Mouse (Mus musculus): ENCODE measurements around the gene Gramd1c. TPM values are rescaled to one million over a fixed set of nuclear protein-coding genes. Genes with fewer than 3 reads are reported as not detected.

The Gramd1c gene
- under 1 TPM; 0.70 to 0.78 TPM for total RNA-seq (2021)

DNA sequence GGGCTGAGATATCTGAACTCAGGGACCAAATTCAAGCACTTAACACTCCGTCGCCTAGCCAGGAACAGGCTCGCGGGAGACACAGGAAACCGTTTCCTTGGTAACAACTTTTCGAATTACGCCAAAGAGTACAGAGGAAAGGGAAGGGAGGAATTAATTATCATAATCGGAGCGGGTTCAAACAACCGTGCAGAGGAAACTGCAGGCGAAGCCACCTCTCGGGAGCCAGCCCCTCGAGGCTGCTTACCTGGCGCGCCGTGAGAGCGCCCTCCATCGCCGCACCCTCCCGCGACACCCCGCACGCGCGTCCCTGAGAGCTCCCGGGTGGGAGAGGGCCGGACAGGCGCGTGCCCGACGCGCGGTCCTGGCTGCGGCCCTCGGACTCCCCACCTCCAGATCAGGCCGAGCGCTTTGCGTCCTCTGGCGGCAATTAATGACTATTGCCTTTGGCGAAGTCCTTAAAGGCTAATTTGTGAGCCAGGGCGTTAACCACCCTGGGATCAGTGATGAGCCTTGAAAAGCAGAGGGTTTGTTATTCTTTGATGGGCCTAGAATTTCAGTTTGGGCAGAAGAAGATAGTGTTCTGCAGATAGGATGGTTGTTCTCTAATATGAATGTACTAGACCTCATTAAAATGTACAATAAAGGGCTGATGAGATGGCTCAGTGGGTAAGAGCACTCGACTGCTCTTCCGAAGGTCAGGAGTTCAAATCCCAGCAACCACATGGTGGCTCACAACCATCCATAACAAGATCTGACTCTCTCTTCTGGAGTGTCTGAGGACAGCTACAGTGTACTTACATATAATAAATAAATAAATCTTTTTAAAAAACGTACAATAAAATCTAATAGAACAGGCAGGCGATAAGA lies at the start of gene Gramd1c:
TSS of gene Gramd1c (minus strand) at position 321 of the 870 bp plus-strand sequence.
- DNase-seq, result peak; percentile 62 to 69
- intact Hi-C loops (cut with DNase I), result loop anchor here (5.0 to 10.0 kb wide), 2 partner anchors 176 to 1888 kb away; partner anchors contain the start of gene Ccdc191

DNA sequence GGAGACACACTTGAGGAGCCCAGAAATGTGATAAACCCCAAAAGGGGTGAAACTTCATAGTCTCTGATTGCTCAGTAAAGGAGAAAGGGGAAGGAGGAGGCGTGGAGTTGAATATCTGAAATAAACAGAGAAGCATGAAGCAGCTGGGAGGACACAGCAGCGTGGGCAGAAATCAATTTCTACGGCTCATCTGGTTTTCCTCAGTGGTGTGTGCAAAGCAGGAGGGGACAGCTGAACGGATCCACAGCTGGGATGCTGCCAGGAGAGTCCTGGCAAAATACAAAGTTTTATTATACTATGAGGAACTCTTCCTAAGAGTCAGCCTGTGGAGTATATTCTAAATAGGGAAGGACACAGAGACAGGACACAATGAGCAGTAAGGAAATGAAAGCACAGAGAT lies 45.9 kb upstream of the Gramd1c start:
- intact Hi-C loops (cut with DNase I), result no loop called here
- DNase-seq, result no peak

DNA sequence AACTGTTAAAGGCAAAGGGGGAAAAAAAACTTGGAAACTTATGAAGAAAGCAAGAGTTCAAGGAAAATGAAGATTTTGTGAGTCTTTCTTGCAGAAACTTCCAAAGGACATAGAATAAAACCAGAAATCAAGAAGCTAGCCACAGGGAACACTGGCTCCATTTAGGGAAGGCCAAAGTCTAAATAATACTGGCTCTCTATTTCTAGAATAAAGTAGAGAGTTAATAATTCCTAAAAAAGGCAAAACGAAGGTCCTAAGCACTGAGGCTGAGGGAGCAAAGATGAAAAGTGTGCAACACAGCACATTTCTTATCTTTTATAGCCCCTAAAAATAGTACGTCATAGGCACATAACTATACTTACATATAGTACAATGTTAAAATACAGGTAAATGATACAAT lies 42.1 kb upstream of the Gramd1c start:
- intact Hi-C loops (cut with DNase I), result no loop called here
- DNase-seq, result no peak

DNA sequence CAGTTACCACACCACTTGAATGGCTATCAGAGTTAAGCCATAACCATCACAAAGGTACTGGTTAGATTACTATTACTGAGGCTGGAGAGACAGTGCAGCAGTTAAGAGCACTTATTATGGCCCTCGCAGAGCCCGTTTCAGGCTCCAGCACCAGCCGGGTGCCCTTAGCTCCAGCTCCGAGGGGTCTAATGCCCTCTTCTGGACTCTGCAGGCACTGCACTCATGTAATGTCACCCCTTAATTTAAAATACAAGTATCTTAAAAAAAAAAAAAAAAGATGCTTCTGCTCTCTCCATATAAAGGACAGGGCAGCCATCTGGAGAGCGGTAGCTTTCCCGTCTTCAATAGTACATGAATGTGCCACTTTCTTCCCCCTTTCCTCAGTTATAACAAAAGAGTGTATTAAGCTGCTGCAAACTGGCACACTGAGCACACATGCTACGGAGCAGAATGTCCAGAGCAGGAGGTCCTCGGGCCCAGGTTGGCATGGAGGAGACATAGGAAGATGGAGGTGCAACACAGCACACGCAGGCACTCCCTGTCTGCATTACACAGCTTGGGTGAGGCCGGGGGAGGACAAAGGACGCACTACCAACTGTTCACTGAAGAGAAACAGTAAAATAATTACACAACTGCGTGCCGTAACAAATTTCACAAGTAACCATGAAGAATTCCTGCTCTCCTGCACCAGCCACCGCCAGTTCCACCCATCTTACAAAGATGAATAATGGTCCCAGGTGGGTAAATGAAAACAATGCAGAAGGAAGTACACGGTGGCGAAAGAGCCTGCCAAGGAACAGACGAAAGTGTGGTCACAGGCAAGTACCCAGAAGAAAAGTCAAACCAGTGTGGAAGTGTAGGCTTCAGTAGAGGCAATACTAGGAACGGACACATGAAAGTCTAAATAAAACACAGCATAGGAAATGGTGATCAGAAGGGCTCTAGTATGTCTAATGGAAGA lies 40.9 kb upstream of the Gramd1c start:
- intact Hi-C loops (cut with DNase I), result no loop called here
- no peak for DNase-seq

DNA sequence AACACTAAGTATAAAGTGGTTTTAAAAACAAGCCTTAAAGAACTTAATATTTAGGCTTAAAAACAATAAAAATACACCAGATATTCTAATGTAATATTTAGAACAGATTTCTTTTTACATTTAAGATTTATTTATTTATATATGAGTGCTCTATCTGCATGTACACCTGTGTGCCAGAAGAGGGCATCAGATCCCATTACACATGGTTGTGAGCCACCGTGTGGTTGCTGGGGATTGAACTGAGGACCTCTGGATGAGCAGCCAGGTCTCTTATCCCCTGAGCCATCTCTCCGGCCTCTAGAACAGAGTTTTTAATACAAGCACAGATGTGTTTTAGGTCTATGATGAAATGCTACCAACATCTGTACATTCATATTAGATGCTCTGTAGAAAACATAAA lies 39.8 kb upstream of the Gramd1c start:
- intact Hi-C loops (cut with DNase I), result no loop called here
- no peak for DNase-seq

DNA sequence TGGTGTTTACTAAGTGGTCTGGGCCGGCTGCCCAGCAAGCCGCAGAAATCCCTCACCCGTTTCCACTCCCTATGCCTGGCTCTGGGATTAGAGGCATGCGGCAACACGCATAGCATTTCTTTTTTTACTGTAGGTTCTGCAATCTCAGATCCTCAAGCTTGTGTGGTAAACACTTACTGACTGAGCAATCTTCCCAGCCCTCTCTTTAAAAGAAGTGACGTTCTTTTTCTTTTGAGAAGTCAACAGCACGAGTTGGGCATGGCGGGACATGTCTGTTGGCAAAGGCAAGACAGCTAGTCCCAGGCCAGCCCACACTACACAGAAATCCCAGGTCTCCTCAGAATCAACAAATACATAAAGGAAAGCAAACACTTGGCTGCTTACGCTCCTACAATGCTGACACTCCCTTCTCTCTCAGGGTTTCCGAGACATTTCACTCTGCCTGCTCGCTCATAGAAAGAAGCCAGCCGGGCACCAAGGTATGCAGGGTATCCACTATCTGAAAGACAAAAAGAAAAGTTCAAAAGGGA lies 38.1 kb upstream of the Gramd1c start:
- intact Hi-C loops (cut with DNase I), result no loop called here
- no peak for DNase-seq

DNA sequence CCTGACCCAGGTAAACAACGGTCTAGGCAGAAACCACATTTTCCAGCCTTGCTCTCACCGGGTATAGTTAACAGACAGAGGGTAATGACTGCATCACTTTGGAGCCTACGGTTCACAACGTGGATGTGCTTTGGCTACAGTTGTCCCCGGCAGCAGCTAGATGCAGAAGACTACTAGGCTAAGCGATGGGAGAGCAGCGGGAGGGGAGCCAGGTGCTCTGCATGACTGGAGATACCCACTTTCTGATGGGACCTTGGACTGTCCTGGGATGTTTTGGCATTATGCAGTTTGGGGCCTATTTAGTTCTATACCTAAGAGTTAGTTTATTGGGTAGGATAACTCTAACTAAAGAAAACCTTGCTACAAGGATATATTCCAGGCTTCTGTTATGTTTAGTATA lies 36.2 kb upstream of the Gramd1c start:
- no peak for DNase-seq
- intact Hi-C loops (cut with DNase I), result no loop called here

DNA sequence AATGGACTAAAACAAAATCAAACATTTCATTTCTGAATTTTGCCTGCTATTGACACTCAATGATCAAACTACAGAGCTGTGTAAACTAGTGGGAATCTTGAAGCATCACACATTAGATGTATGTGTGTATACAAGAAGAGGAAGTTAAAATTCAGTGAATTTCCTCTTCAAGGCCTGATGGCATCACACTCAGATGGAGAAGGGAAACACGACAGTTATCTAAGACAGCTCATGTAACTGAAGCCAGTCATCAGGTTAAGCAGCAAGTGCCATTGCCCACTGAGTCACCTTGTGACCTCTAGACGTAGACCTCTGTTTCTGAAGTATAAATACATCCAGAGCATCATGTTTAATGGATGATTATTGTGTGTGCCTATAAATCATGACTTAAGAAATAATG lies 24.5 kb upstream of the Gramd1c start:
- intact Hi-C loops (cut with DNase I), result no loop called here
- no peak for DNase-seq

DNA sequence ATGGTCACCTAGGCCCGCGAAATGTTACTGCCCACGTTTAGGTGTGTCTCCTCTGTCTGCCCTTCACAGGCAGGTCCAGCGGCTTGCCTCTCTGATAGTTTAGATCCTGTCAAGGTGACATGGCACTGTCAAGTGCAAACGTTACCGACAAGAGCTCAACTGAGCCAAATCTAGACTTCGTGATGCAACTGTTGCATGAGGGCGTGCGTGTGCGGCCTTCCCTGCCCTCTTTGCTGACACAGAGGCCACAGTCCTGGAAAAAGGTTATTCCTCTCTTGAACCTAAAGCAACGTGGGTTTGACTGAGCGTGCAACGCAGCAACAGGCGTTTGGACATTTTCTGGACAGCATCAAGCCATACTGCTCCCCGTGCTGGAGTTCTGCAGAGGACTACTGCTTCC lies 1.8 kb downstream of the Gramd1c start:
- no peak for DNase-seq
- intact Hi-C loops (cut with DNase I), result loop anchor here (5.0 to 10.0 kb wide), 2 partner anchors 174 to 1887 kb away; partner anchors contain the start of gene Ccdc191

DNA sequence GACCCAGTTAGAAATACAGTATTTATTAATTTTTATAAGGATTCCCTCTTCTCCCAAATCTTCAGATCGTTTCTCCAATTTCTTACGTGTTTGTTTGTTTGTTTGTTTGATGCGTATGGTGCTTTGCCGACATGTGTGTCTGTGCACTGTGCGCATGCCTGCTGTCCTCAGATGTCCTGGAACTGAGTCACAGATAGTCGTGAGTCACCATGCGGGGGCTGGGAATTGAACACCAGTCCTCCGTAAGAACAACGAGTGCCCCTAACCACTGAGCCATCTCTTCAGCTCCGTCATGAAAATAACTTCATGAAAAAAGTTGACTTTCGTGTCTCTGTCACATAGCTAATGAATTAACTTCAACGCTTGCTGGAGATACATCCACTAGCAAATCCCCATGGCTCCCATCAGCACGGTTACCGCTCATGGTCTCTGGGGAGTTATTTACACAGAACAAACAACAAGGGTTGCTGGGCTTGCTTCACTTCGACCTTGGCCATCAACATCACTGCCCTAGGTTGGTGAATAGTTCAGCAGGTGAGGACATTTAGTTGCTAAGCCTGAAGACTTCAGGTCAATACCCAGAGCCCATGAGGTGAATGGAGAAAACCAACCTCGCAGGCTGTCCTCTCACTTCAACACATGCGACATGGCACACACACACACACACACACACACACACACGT lies 2.4 kb downstream of the Gramd1c start:
- intact Hi-C loops (cut with DNase I), result loop anchor here (5.0 to 10.0 kb wide), 2 partner anchors 173 to 1886 kb away; partner anchors contain the start of gene Ccdc191
- no peak for DNase-seq

DNA sequence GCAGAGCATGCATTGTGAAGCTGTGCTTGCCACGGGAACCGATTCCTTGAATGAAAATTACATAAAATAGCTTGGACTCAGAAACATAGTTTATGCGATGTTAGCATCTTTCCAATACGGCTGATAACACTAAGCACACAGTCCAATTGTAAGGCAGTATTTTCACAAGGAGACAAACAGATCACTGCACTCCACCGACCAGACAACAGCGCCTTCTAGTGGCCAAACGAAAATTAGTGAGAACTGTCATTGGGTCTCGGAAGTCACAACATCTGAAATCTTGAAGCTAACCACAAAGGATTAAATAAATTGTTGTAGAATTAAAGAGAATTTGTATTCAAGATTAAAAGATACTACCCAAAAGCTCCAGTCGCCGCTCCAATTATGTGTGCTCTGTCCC lies 4.4 kb downstream of the Gramd1c start:
- intact Hi-C loops (cut with DNase I), result no loop called here
- peak; percentile 72 to 74 for DNase-seq

DNA sequence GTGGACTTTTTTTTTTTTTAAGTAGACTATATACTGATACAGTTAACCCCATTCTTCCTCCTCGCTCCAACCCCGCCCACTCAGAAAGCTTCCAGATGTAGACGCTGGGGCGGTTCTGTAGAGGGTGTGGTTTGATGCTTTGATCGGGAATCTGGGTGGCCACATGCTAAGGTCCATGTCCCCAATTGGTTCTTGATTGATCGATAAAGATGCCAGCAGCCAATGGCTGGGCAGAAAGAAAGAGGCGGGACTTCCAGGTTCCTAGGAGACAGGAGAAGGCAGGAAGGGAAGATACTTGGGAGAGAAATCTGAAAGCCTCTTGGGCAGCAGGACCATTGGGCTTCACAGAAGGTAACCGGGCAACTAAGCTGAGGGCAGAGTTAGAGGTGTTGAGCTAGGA lies 7.4 kb downstream of the Gramd1c start:
- intact Hi-C loops (cut with DNase I), result no loop called here

DNA sequence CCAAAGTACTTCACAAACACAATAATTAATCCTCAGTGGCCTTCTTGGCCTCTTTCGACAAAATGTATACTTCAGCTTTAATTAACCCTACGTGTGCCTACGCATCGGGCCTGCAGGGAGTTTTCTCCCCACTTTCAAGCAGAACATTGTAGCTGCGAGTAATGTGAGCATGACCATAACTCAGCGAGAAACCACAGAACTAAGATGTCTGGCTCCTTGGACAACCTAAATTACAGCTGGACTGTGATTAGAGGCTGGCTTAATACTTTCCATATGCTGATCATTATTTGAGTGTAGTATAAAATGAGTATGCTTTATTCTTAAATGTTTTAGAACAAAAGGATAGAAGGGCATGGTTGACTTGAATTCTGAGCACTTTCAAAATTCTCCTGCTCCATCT lies 9.9 kb downstream of the Gramd1c start:
- intact Hi-C loops (cut with DNase I), result no loop called here

More for the DNA sequence above, 7.4 kb downstream of the Gramd1c start:
- DNase-seq, result no peak

DNA sequence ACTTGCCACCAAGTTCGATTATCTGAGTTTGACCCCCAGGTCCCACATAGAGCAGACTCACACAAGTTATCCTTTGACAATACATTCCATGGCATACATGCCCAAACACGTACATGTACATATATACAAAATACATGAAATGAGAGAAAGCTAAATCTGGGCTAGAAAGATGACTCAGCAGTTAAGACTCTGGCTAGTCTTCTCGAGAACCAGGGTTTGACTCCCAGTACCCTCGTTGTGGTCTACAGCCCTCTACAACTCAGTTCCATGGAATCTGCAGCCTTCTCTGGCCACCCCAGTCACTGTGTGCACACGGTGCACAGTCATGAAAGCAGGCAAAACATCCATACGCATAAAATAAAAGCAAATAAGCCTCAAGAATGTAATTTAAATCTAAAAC lies 10.8 kb downstream of the Gramd1c start:
- no peak for DNase-seq
- intact Hi-C loops (cut with DNase I), result no loop called here

More for the DNA sequence above, 9.9 kb downstream of the Gramd1c start:
- DNase-seq, result no peak

DNA sequence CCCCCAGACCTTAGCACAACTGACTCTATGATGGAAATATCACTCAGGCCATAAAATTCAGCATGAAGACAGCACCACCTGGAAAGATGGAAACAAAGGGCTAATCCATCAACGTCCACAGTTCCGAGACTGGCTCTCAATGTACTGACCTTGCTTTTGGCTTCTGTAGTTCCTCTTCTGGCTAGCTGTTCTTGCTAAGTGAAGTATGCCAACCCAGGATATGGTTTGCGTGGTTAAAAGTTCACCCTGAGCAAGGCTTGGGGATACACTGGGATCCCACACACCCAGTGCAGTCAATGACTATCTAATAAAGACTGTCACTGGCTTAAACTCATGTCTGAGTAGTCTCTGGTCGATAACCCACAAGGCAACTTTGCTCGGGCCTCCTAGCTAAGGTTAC lies 13.0 kb downstream of the Gramd1c start:
- DNase-seq, result no peak
- intact Hi-C loops (cut with DNase I), result no loop called here

DNA sequence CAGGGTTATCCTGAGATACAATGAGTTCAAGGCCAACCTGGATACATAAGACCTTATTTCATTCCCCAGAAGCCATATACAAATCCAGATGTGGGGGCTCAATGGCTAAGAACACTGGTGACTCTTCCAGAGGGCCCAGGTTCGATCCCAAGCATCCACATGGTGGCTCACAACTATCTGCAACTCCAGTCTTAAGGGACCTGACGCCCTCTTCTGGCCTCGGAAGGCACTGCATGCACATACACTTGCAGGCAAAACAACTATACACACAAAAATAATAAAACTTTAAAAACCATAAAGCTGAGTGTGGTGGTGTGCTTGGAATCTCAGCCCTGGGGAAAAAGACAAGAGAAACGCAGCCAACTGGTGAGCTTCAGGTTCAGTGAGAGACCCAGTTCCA lies 24.0 kb downstream of the Gramd1c start:
- intact Hi-C loops (cut with DNase I), result no loop called here
- no peak for DNase-seq

DNA sequence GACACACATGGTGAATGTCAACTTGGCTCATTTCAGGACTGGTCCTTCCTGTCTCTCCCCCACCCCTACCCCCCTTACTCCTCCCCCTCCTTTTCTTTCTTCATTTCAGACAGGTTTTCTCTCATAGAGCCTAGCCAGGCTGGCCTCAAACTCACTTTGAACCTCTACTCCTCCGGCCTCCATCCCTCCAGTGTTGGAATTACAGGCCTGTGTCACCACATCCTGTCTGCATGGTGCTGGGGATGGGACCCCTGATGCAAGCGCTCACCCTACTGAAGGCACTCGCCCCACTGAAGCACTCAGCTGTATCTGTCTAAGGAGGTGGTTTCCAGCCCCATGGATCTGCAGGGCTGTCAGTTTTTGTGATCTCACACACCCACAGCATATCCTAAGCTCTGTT lies 27.9 kb downstream of the Gramd1c start:
- no peak for DNase-seq
- intact Hi-C loops (cut with DNase I), result no loop called here

DNA sequence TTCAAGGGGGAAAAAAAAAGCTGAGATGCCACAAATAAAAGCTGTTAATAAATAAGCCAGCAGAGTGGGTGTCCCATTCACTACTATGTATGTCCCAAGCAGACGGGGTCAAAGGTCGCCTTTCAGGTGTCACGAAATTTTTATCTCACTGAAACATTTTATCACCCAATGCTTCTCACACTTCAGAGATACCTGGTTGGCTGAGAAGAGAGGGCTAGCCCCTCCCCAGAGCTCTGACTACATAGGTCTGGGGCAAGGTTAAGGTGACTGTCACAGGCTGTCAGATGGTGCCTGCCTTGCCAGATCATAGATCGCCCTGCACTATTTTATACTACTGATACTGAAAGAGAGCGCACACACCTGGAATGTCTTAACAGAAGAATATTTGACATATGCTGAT lies 29.8 kb downstream of the Gramd1c start:
- no peak for DNase-seq
- intact Hi-C loops (cut with DNase I), result no loop called here

DNA sequence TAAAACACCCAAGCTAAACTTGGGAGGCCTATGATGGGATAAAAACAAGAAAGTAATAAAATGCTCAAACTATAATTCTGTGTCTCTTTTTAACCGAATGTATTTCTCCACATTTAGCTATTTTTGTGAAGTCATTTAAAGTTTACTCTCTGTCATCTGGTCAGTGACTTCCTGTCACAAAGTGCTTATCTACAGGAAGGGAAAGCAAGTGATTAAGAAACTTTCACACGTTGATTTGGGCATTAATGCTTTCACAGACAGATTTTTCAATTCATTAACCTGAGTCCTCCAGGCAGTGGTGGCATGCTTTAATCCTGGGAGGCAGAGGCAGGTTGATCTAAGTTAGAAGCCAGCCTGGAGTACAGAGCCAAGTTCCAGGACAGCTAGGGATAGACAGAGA lies 33.9 kb downstream of the Gramd1c start:
- intact Hi-C loops (cut with DNase I), result no loop called here
- DNase-seq, result no peak

DNA sequence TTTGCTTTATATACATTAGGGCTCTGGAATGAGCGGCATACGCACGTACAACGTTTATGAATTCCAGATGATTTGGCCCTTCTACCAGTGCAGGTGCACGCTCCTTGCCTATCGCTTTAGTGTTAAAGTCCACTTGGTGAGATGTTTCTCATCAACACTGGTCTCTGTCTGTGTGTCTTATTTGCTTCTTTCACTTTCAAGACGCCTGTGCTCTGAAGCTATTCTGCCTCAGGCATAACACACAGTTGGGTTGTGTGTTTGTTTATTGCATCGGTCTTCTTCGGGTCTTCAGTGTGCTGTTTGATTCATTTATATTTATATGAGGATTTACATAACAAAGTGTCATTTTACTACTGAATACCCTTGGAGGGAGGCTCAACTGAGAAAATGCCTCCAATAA lies 36.3 kb downstream of the Gramd1c start:
- no peak for DNase-seq
- intact Hi-C loops (cut with DNase I), result no loop called here

All from heart, postnatal 36 days (tissue).